Mouse (Mus musculus) erythroblast, embryonic 14.5 days (primary cell): Measurements from ENCODE around the gene Hjurp. TPM values are rescaled to one million over a fixed set of nuclear protein-coding genes. Genes with fewer than 3 reads are reported as not detected.

Experiments
- H3K27me3 ChIP-seq: 2 replicates; pipeline ENCODE4 v1.6.1; 2012; ENCODE audit warnings: inconsistent platforms; ENCODE audit not compliant: control insufficient read depth
- H3K36me3 ChIP-seq: 2 replicates; pipeline ENCODE4 v1.6.1; 2012; ENCODE audit warnings: mild to moderate bottlenecking, inconsistent platforms; ENCODE audit not compliant: control insufficient read depth
- H3K4me1 ChIP-seq: 2 replicates; pipeline ENCODE4 v1.6.1; 2012; ENCODE audit warnings: inconsistent platforms; ENCODE audit not compliant: control insufficient read depth
- H3K4me3 ChIP-seq: replicated peaks from 2 replicates; pipeline ENCODE3; 2012; ENCODE audit warnings: moderate library complexity, mild to moderate bottlenecking, inconsistent platforms
- H3K9me3 ChIP-seq: 2 replicates; pipeline ENCODE4 v1.6.1; 2012; ENCODE audit warnings: low read length, inconsistent platforms, mixed read lengths; ENCODE audit not compliant: control insufficient read depth
- GATA1 ChIP-seq: IDR thresholded peaks from 2 replicates; pipeline ENCODE4 v1.6.1; 2012; ENCODE audit warnings: low read length, inconsistent platforms, mixed read lengths
- TAL1 ChIP-seq: IDR thresholded peaks from 3 replicates; pipeline ENCODE4 v1.6.1; 2012; ENCODE audit warnings: low read length, inconsistent platforms, mixed read lengths
- polyA plus RNA-seq: library from polyadenylated mRNA; stranded (reverse); fragments of >175 nt; gene quantifications from 2 replicates; pipeline ENCODE4 v1.2.3, GENCODE M21; 2012

The Hjurp gene
- polyA plus RNA-seq, 1 experiment = 2.2 TPM

DNA sequence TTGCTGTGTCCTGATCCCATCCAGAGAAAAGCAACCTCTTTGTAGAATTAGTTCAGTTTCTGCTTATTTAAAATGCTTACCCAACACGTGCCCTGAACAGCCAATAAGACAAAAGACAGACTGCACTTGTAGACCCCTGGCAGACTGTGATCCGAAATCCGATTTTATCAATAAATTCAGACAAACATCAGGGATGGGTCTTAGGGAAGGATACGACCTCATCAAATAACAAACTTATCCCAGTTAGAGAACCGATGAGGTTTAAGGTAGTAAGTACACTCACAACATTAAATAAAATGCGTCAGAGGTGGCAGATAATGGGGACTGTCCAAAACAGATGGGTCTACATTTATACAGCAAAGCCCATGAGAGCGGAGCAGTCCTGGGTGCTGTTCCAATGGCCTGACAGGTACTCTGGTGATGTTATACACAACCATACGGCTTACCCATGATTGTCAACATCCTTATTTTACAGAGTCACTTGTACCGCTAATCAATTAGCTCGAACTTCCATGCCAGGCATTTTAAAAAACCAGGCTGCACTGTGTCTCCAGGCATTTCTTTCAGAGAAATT, 822 bp downstream of the Hjurp start:
- Histone ChIP-seq H3K4me3 (peak overlapping the region; percentile 65), H3K27me3 (no peaks in the 10 kb centered on the region), H3K36me3 (peaks cover 47% of the 10 kb centered on the region), H3K4me1 (peaks cover 45% of the 10 kb centered on the region), H3K9me3 (peaks cover 8% of the 10 kb centered on the region)
- TF ChIP-seq GATA1 (no peak), TAL1 (no peak)

DNA sequence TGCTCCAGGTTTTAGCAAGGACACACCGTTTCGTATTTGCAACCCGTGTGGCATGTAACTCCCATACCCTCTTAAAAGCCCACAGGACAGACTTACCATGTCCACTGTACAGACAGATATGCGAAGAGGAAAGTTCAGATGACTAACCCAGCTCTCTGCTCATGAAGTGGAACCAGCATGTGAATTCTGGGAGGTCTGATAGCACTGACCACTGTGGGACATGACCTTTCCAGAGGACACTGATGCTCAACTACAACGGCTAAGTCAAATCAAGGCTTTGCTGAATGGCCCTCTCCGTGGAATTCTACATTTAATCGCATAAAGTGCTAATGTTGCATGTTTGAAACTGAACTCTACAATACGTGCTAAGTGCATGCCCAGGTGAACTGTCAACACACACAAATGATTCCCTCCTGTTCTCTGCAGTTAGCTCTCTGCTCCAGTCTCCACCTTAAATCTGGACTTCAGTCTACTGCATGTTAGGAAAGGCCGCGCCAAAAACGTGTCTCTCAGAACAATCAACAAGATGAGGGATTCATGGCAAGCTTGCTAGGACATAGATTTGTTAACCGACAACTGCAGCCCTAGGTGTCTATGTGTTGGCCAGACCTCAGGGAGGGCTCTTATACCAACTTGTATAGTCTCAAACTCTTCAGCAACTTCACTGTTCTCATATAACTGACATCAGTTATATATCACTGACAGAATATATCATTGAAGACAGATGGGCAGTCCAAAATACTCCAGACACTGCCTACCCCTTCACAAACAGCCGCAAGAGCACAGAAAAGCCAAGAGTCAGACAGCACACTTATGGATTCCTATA, 1.5 kb downstream of the Hjurp start:
- peaks cover 53% of the 10 kb centered on the region for H3K36me3 ChIP-seq
- H3K4me1 ChIP-seq = peaks cover 45% of the 10 kb centered on the region
- peaks cover 13% of the 10 kb centered on the region for H3K9me3 ChIP-seq
- no peaks in the 10 kb centered on the region for H3K27me3 ChIP-seq
- H3K4me3 ChIP-seq = peak overlapping the region; percentile 65
- TF ChIP-seq TAL1 = no peak
- no peak for TF ChIP-seq GATA1

DNA sequence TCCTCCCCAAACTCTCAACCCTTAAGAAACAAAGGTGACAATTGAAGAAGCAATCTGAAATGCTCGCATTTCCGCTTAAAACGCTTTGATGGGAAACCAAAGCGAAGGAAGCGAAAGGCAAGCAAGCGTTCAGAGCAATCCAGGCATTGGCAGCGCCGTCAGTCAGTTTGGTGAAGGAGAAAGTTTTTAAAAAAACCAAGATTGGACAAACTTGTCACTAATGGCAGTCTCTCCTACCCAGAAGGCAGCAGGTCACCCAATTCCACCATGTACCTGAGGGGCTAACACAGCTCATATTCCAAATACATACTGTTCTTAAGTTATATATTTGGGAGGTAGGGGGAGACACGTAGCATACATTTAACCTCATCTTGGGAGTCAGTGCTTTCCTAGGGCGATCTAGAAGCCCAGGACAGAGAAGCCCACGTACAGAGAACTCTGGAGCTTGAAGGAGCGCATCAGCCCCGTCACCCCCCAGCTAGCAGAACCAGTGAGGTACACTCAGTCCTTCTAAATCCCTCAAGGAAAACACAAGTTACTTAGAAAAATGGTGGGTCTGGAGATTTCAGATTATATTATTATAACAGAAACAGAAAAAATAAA, 2.3 kb downstream of the Hjurp start:
- H3K36me3 ChIP-seq = peaks cover 59% of the 10 kb centered on the region
- H3K27me3 ChIP-seq = no peaks in the 10 kb centered on the region
- H3K4me1 ChIP-seq = peaks cover 45% of the 10 kb centered on the region
- TF ChIP-seq TAL1 = no peak
- no peak for TF ChIP-seq GATA1
- H3K4me3 ChIP-seq = peak overlapping the region; percentile 65
- peaks cover 13% of the 10 kb centered on the region for H3K9me3 ChIP-seq

DNA sequence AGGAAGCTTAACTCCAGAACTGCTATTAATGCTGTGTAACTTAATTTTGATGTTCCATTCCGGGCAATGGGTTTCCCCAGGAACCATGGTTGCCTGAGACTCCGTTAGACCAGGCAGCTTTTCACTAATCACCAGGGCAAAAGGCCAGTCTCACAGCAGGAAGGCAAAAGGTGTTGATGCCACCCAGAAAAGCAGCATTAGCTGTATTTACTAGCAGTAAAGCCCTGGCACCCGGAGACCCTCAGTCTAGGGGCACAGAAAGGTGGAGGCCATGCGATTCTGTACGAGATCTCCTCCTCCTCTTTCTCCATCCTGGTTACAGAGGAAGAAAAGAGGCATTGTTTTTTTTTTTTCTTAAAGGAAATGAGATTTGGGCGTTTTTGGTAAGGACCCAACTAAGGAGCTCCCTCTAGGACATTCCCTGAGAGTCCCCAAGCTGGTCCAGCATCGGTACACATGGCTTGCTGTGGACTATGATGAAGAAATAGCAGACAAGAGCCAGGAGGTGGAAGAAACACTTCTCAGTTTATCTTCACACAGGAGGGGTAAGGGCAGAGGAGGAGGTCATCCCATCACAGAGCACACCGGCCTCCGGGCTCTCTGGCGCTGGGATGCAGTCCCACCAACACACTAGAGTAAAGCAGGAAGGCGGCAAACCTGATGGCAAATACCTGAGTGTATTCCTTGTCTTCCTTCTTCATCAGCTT, 2.9 kb downstream of the Hjurp start:
- Histone ChIP-seq H3K4me3 (peak overlapping the region; percentile 65), H3K4me1 (peaks cover 45% of the 10 kb centered on the region), H3K36me3 (peaks cover 65% of the 10 kb centered on the region), H3K27me3 (no peaks in the 10 kb centered on the region), H3K9me3 (peaks cover 13% of the 10 kb centered on the region)
- TF ChIP-seq TAL1 = no peak
- TF ChIP-seq GATA1 = no peak

DNA sequence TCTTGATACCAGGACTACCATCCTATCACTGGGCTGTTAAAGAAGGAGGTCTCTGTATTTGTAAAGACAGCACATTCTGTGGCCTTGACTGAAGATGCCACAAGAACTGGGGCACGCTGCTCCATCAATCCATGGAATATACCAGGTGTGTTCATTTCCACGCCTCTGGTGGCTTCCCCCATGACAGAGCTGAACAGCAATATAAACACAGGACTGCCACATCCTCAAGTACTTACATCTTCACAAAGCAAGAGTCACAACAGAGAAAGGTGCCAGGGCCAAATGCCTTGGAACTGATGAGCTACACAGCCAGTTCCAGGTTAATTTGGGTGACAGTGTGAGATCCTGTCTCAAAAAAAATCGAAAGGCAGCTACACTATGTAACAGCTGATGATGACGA, 3.6 kb downstream of the Hjurp start:
- Histone ChIP-seq H3K4me3 (no peak overlapping the region), H3K4me1 (peaks cover 41% of the 10 kb centered on the region), H3K36me3 (peaks cover 72% of the 10 kb centered on the region), H3K27me3 (no peaks in the 10 kb centered on the region), H3K9me3 (peaks cover 13% of the 10 kb centered on the region)
- TF ChIP-seq GATA1 = no peak
- TF ChIP-seq TAL1 = no peak

DNA sequence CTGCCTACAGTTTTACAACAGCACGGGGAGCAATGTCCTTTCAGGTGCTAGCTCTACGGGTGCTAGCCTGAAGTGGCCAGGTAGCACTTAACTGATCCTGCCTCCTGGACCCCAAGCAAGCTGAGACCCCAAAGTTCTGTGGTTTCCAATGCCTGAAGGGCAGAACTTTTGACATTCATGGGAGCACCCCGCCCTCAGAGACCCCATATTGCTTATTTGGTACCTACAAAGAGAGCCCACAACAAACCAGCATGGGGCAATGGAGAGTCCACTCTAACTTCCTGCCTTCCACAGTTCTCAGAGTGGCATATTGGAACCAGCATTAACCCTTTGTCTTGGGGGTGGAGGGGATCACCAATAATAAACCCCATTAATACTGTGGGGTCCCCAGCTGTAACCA, 4.1 kb downstream of the Hjurp start:
- no peaks in the 10 kb centered on the region for H3K27me3 ChIP-seq
- peaks cover 13% of the 10 kb centered on the region for H3K9me3 ChIP-seq
- TF ChIP-seq TAL1 (no peak), GATA1 (no peak)
- no peak overlapping the region for H3K4me3 ChIP-seq
- peaks cover 41% of the 10 kb centered on the region for H3K4me1 ChIP-seq
- peaks cover 77% of the 10 kb centered on the region for H3K36me3 ChIP-seq

DNA sequence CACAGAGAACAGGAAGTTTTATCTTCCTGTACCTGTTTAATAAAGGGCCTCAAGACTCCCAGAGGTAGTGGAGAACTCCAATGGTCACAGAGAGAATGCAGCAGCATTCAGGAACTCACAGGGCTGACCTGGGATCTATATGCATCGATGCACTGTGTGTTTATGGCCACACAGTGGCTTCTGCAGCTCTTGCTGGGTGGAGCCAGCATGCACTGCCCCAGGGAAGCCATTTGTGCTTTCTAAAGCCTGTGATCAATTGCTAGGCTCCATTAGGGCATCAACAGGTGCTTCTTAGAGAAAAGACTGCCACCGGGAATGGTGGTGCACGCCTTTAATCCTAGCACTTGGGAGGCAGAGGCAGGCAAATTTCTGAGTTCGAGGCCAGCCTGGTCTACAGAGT, 4.6 kb downstream of the Hjurp start:
- Histone ChIP-seq H3K9me3 (peaks cover 13% of the 10 kb centered on the region), H3K36me3 (peaks cover 82% of the 10 kb centered on the region), H3K4me1 (peaks cover 38% of the 10 kb centered on the region), H3K27me3 (no peaks in the 10 kb centered on the region), H3K4me3 (no peak overlapping the region)
- TF ChIP-seq GATA1 (no peak), TAL1 (no peak)

DNA sequence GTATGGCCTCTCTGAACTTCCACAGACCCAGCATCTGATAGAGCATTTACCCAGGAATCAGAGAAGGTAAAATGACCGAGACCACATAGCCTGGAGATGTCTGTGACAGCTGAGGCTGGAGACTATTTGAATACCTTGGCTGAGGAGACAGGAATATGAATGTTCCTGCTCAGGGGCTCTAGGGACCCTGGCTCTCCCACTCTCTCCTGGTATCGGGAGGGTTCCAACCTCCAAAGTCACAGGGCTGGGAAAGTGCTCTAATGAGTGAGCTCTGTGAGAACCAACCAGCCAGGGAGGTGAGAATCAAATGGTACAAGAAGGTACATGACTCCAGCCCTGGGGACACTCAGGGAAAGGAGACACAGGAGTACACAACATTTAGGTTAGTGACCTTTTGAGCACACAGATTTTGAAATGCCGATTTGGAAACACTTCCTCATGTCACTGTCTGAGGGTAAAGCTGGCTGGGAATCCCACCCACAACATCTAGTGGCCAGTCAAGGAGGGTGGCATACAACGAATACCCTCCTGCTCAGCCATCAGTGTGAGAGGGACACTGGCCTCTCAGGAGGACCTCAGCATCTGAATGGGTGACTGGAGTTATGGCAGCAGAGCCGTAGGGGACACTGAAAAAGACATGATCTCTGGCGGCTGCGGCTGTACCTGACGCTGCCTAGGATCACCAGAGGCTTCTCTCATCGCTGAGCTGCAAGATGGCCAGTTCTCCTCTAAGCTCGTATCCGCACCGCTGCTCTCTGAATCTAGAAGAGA, 7.7 kb downstream of the Hjurp start:
- no peaks in the 10 kb centered on the region for H3K27me3 ChIP-seq
- H3K9me3 ChIP-seq = peaks cover 13% of the 10 kb centered on the region
- H3K4me3 ChIP-seq = no peak overlapping the region
- H3K36me3 ChIP-seq = peaks cover 98% of the 10 kb centered on the region
- no peak for TF ChIP-seq GATA1
- no peak for TF ChIP-seq TAL1
- peaks cover 7% of the 10 kb centered on the region for H3K4me1 ChIP-seq
